In the genomic region with DNA sequence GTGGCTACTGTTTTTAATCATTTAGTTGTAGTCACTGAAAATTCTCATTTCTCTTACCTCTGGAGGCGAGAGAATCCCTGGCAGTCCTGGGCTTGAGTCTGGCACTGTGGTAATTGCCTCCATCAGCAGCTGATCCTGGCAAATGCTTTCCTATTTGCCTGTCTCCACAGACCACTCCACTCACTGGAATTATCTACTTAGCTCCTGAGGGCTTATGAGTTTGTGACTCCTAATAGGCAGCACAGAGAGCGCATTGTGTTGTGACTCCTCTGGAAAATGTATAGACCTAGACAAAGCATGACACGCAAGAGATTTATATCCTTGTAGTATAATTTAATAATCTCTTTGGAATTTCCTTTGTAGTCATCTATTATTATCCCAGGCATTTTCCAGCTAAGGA, we compare ENCODE assay signal across 22 mouse cellular contexts.
DNase-seq lines count a peak whose midpoint lies in the region; ATAC-seq and TF ChIP-seq lines count a peak whose summit lies in the region.
"Had no signal": no experiment of that assay in that cellular context is flagged by ENCODE, and none has a peak within 500 bp of the region (broad histone marks: within the 10 kb centered on the region; RNA-seq: fewer than 3 reads in every experiment).

No protein-coding gene starts in this region.

- no peak for ATAC-seq in embryonic facial prominence, embryonic 11.5 days (replicated peaks; ENCODE audit: insufficient number of reproducible peaks, low FRiP score, low TSS enrichment, low read depth)
- peak; percentile 58; the same call in 1 of the 2 replicates for ATAC-seq in midbrain, embryonic 12.5 days (ENCODE audit: low FRiP score, low read depth)
- no peak for ATAC-seq in midbrain, postnatal 0 days (ENCODE audit: low FRiP score)
- ATAC-seq in midbrain, embryonic 15.5 days (replicated peaks): peak; percentile 39; the same call in 1 of the 2 replicates
- ATAC-seq: forebrain, embryonic 15.5 days; intestine, embryonic 16.5 days; liver, postnatal 0 days had no signal

- TF ChIP-seq CTCF in midbrain, postnatal 0 days (IDR thresholded peaks at IDR 0.05): no peak
- no peak for TF ChIP-seq CTCF in brain, embryonic 14.5 days (IDR thresholded peaks at IDR 0.05; ENCODE audit: borderline replicate concordance, extremely low read depth, insufficient read depth, insufficient read length)

- WGBS in embryonic facial prominence, embryonic 11.5 days: 67% methylated on average over 3 of the region's 3 CpGs
- WGBS in embryonic facial prominence, embryonic 10.5 days: 73% methylated on average over 3 of the region's 3 CpGs
- 60% methylated on average over 3 of the region's 3 CpGs for WGBS in midbrain, embryonic 12.5 days
- WGBS in midbrain, postnatal 0 days: 59% methylated on average over 3 of the region's 3 CpGs
- WGBS in midbrain, embryonic 15.5 days: 46% methylated on average over 3 of the region's 3 CpGs

- no peaks in the 10 kb centered on the region for H3K4me1 ChIP-seq in embryonic facial prominence, embryonic 11.5 days (ENCODE audit: control insufficient read depth, insufficient read depth, low read length)
- no peaks in the 10 kb centered on the region for H3K4me1 ChIP-seq in embryonic facial prominence, embryonic 10.5 days
- no peaks in the 10 kb centered on the region for H3K4me1 ChIP-seq in midbrain, embryonic 12.5 days
- H3K4me1 ChIP-seq in midbrain, postnatal 0 days (ENCODE audit: insufficient read depth, low read length): no peaks in the 10 kb centered on the region
- H3K4me1 ChIP-seq in midbrain, embryonic 15.5 days: no peaks in the 10 kb centered on the region
- H3K4me1 ChIP-seq: forebrain, embryonic 15.5 days; heart, embryonic 15.5 days; kidney, embryonic 15.5 days; limb, embryonic 10.5 days had no signal

- no peaks in the 10 kb centered on the region for H3K9me3 ChIP-seq in embryonic facial prominence, embryonic 11.5 days (replicated peaks; ENCODE audit: control insufficient read depth, low read length)
- H3K9me3 ChIP-seq in embryonic facial prominence, embryonic 10.5 days: no peaks in the 10 kb centered on the region
- H3K9me3 ChIP-seq in midbrain, embryonic 12.5 days: no peaks in the 10 kb centered on the region
- H3K9me3 ChIP-seq in midbrain, postnatal 0 days (ENCODE audit: low read length): no peaks in the 10 kb centered on the region
- no peaks in the 10 kb centered on the region for H3K9me3 ChIP-seq in midbrain, embryonic 15.5 days
- H3K9me3 ChIP-seq: forebrain, embryonic 15.5 days; heart, embryonic 15.5 days; kidney, embryonic 15.5 days; limb, embryonic 10.5 days had no signal

- H3K4me2 ChIP-seq in embryonic facial prominence, embryonic 11.5 days (ENCODE audit: low read depth, low read length): no peak overlapping the region
- no peak overlapping the region for H3K4me2 ChIP-seq in midbrain, embryonic 12.5 days (replicated peaks)
- no peak overlapping the region for H3K4me2 ChIP-seq in midbrain, postnatal 0 days (ENCODE audit: low read depth, low read length, poor library complexity, severe bottlenecking)
- no peak overlapping the region for H3K4me2 ChIP-seq in midbrain, embryonic 15.5 days
- H3K4me2 ChIP-seq: forebrain, embryonic 15.5 days; heart, embryonic 15.5 days; kidney, embryonic 15.5 days had no signal

- no peaks in the 10 kb centered on the region for H3K27me3 ChIP-seq in embryonic facial prominence, embryonic 11.5 days (ENCODE audit: control insufficient read depth, insufficient read depth, low read length)
- no peaks in the 10 kb centered on the region for H3K27me3 ChIP-seq in embryonic facial prominence, embryonic 10.5 days (replicated peaks; ENCODE audit: low read depth, poor library complexity, severe bottlenecking)
- no peaks in the 10 kb centered on the region for H3K27me3 ChIP-seq in midbrain, embryonic 12.5 days
- H3K27me3 ChIP-seq in midbrain, postnatal 0 days (ENCODE audit: insufficient read depth, low read length): no peaks in the 10 kb centered on the region
- no peaks in the 10 kb centered on the region for H3K27me3 ChIP-seq in midbrain, embryonic 15.5 days (replicated peaks)
- H3K27me3 ChIP-seq: forebrain, embryonic 15.5 days; heart, embryonic 15.5 days; kidney, embryonic 15.5 days had no signal

- H3K4me3 ChIP-seq in embryonic facial prominence, embryonic 11.5 days (ENCODE audit: low read depth, low read length): no peak overlapping the region
- H3K4me3 ChIP-seq in embryonic facial prominence, embryonic 10.5 days: no peak overlapping the region
- H3K4me3 ChIP-seq in midbrain, embryonic 12.5 days: no peak overlapping the region
- H3K4me3 ChIP-seq in midbrain, postnatal 0 days (ENCODE audit: low read depth, low read length): no peak overlapping the region
- H3K4me3 ChIP-seq in midbrain, embryonic 15.5 days: no peak overlapping the region
- H3K4me3 ChIP-seq: forebrain, embryonic 15.5 days; heart, embryonic 15.5 days; kidney, embryonic 15.5 days; limb, embryonic 10.5 days; myocyte had no signal

- DNase-seq in embryonic facial prominence, embryonic 11.5 days (ENCODE audit: low spot score): peak; percentile 20
- no peak for DNase-seq in embryonic facial prominence, embryonic 10.5 days (ENCODE audit: low spot score)
- DNase-seq in midbrain, postnatal 0 days (ENCODE audit: low spot score): no peak
- DNase-seq in brain, embryonic 14.5 days (ENCODE audit: low read depth): peak; percentile 68
- DNase-seq in right cerebral cortex, postnatal 10 days (ENCODE audit: low spot score in 2 of 2): no peak
- DNase-seq: adrenal gland, postnatal 36 days; cerebellum, adult 18-20 months; gastrocnemius, postnatal 25 days; heart, postnatal 4 days; kidney, postnatal 4 days; liver, postnatal 0 days; lung, postnatal 10 days; thymus, postnatal 25 days had no signal

- no peaks in the 10 kb centered on the region for H3K36me3 ChIP-seq in embryonic facial prominence, embryonic 11.5 days (replicated peaks; ENCODE audit: control insufficient read depth, insufficient read depth, low read depth, low read length)
- H3K36me3 ChIP-seq in embryonic facial prominence, embryonic 10.5 days (replicated peaks): no peaks in the 10 kb centered on the region
- H3K36me3 ChIP-seq in midbrain, embryonic 12.5 days: no peaks in the 10 kb centered on the region
- H3K36me3 ChIP-seq in midbrain, postnatal 0 days (ENCODE audit: insufficient read depth, low read length): no peaks in the 10 kb centered on the region
- H3K36me3 ChIP-seq in midbrain, embryonic 15.5 days (replicated peaks): no peaks in the 10 kb centered on the region
- H3K36me3 ChIP-seq: forebrain, embryonic 15.5 days; G1E; heart, embryonic 15.5 days; kidney, embryonic 15.5 days; limb, embryonic 10.5 days had no signal

- TF ChIP-seq POLR2A in brain, embryonic 14.5 days (IDR thresholded peaks at IDR 0.05; ENCODE audit: borderline replicate concordance, extremely low read depth, insufficient read depth, insufficient read length, poor library complexity, severe bottlenecking): no peak

- H3K9ac ChIP-seq in embryonic facial prominence, embryonic 11.5 days (replicated peaks; ENCODE audit: low read length): no peak overlapping the region
- no peak overlapping the region for H3K9ac ChIP-seq in midbrain, embryonic 12.5 days (replicated peaks)
- no peak overlapping the region for H3K9ac ChIP-seq in midbrain, postnatal 0 days (replicated peaks; ENCODE audit: low read length, poor library complexity, severe bottlenecking)
- H3K9ac ChIP-seq in midbrain, embryonic 15.5 days: no peak overlapping the region
- H3K9ac ChIP-seq: forebrain, embryonic 15.5 days; heart, embryonic 15.5 days; kidney, embryonic 15.5 days; liver, postnatal 0 days had no signal

- no peak overlapping the region for H3K27ac ChIP-seq in embryonic facial prominence, embryonic 11.5 days (replicated peaks; ENCODE audit: low read depth, low read length)
- no peak overlapping the region for H3K27ac ChIP-seq in embryonic facial prominence, embryonic 10.5 days (replicated peaks)
- no peak overlapping the region for H3K27ac ChIP-seq in midbrain, embryonic 12.5 days (replicated peaks)
- no peak overlapping the region for H3K27ac ChIP-seq in midbrain, postnatal 0 days (ENCODE audit: low read depth, low read length)
- H3K27ac ChIP-seq in midbrain, embryonic 15.5 days: no peak overlapping the region
- H3K27ac ChIP-seq: forebrain, embryonic 15.5 days; heart, embryonic 15.5 days; kidney, embryonic 15.5 days; limb, embryonic 10.5 days had no signal

Comparison
In these comparisons a context has a peak if more than half of its experiments do, and no peak if none do; other contexts are left out.
1. ATAC-seq: peak in midbrain, embryonic 12.5 days (single experiment) and midbrain, embryonic 15.5 days (single experiment); none in embryonic facial prominence, embryonic 11.5 days (single experiment) and midbrain, postnatal 0 days (single experiment).
2. DNase-seq: peak in embryonic facial prominence, embryonic 11.5 days (single experiment) and brain, embryonic 14.5 days (single experiment); none in embryonic facial prominence, embryonic 10.5 days (single experiment), midbrain, postnatal 0 days (single experiment) and right cerebral cortex, postnatal 10 days (0 of 2).